Mouse (Mus musculus): Measurements from ENCODE around the gene Mrpl12.

DNA sequence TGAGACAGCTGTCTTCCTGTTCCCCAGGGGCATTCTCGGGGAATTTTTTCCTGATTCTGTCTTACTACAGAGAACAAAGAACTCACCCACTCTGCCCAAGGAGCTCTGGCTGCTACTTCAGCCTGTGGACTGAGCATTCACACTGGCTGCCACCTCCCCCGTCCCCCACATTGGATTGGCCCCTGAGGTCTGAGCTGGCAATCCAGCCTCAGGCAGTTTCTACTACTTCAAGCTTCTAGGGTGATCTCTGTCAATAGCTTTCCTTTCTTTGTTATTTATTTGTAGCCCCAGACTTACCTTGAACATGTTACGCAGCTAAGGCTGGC, 8.4 kb downstream of the Mrpl12 start:
- TF ChIP-seq CTCF (IDR thresholded peaks at IDR 0.05; ENCODE audit: extremely low read depth, insufficient read depth, insufficient read length, insufficient replicate concordance): no peak
- TF ChIP-seq POLR2A (IDR thresholded peaks at IDR 0.05; ENCODE audit: low read depth, low read length): no peak
